Mouse (Mus musculus) midbrain, embryonic 11.5 days (tissue): ENCODE measurements at regions not wholly inside any gene's neighbourhood (a gene's known extent, or its start where the extent isn't known, plus 50 kb on each side); places are given as distances from the start of the nearest gene placed in this dataset.
A peak's percentile ranks its signal among the peaks of the same experiment; 100 is the strongest.

ENCODE experiments used
- ATAC-seq: fragments of 200-750 bp; cut with Nextera tagmentation; 2 replicates; pipeline ENCODE4 v1.8.0; 2017; ENCODE audit warnings: moderate TSS enrichment, moderate library complexity; ENCODE audit not compliant: low FRiP score
- DNase-seq: peaks from one replicate; pipeline ENCODE4 v3.0.0; 2015; ENCODE audit warnings: low spot score; ENCODE audit errors: missing footprints
- H3K27ac ChIP-seq: fragments of 300-500 bp; sonication (generic); 2 replicates; pipeline ENCODE4 v1.5.1; 2014; ENCODE audit warnings: low read depth, low read length
- H3K27me3 ChIP-seq: fragments of 300-500 bp; sonication (generic); 2 replicates; pipeline ENCODE4 v1.6.1; 2014; ENCODE audit warnings: mild to moderate bottlenecking, low read length, moderate library complexity, mixed read lengths; ENCODE audit not compliant: control insufficient read depth, insufficient read depth
- H3K36me3 ChIP-seq: fragments of 300-500 bp; sonication (generic); 2 replicates; pipeline ENCODE4 v1.6.1; 2014; ENCODE audit warnings: mild to moderate bottlenecking, low read length, moderate library complexity, mixed read lengths; ENCODE audit not compliant: control insufficient read depth, insufficient read depth
- H3K4me1 ChIP-seq: fragments of 300-500 bp; sonication (generic); 2 replicates; pipeline ENCODE4 v1.6.1; 2014; ENCODE audit warnings: low read length; ENCODE audit not compliant: control insufficient read depth, insufficient read depth
- H3K4me2 ChIP-seq: fragments of 300-500 bp; sonication (generic); 2 replicates; pipeline ENCODE4 v1.6.1; 2014; ENCODE audit warnings: mild to moderate bottlenecking, moderate library complexity
- H3K4me3 ChIP-seq: fragments of 300-500 bp; sonication (generic); 2 replicates; pipeline ENCODE4 v1.5.1; 2014; ENCODE audit warnings: low read depth, low read length
- H3K9ac ChIP-seq: fragments of 300-500 bp; sonication (generic); 2 replicates; pipeline ENCODE4 v1.6.1; 2014; ENCODE audit warnings: low read length
- H3K9me3 ChIP-seq: fragments of 300-500 bp; sonication (generic); 2 replicates; pipeline ENCODE4 v1.6.1; 2016; ENCODE audit warnings: low read length; ENCODE audit not compliant: control insufficient read depth
- WGBS: fragments of 180-500 bp; shearing (Covaris S2); extraction: QIAGEN DNeasy Blood & Tissue Kit; methylation state at CpG from one replicate; pipeline ENCODE4 v1.1.7; 2014; 5-methylcytosine and 5-hydroxymethylcytosine counted together

DNA sequence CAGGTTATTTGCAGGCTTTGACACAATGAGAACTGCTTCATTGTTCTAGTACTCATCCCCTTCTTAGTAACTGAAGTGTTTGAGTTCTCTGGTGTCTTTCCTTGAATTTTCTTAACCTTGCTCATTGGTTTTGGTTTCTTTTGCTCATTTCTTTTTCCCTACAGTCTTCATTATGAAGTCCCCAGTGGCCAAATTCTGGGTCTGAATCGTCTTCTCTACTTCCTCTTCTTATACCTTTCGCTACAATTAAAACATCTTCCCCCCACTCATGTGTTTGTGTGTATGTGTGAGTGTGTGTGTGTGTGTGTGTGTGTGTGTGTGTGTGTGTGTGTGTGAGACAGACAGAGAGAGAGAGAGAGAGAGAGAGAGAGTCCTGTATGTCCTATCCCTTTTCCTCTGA, 79.2 kb upstream of the Wls start:
- Histone ChIP-seq H3K9ac (no peak overlapping the region), H3K36me3 (no peaks in the 10 kb centered on the region), H3K27me3 (no peaks in the 10 kb centered on the region), H3K4me3 (no peak overlapping the region), H3K4me2 (no peak overlapping the region), H3K27ac (no peak overlapping the region), H3K9me3 (no peaks in the 10 kb centered on the region), H3K4me1 (no peaks in the 10 kb centered on the region)
- ATAC-seq = no peak
- WGBS = 91% methylated on average over 2 of the region's 2 CpGs
- DNase-seq = no peak

DNA sequence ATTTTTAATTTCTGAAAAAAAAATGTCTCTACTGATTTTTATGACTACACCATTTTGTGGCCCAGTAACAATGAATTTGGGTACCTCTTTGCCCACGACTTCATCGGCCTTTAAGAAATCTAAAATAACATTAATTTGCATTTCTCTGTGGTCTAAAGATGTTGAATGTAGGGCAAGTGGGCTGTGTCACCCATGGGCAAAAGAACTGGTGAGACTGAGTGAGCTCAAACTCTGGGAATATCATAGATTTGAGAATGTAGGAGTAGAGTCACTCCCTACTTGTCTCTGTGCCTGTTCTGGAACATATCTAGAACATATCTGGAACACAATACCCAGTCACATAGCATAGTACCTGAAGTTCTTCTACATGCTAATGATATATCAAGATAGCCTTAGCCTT, 78.5 kb upstream of the Wls start:
- 90% methylated on average over 2 of the region's 2 CpGs for WGBS
- Histone ChIP-seq H3K27ac (no peak overlapping the region), H3K27me3 (no peaks in the 10 kb centered on the region), H3K9me3 (no peaks in the 10 kb centered on the region), H3K9ac (no peak overlapping the region), H3K4me1 (no peaks in the 10 kb centered on the region), H3K4me2 (no peak overlapping the region), H3K36me3 (no peaks in the 10 kb centered on the region), H3K4me3 (no peak overlapping the region)
- DNase-seq (no peak), ATAC-seq (no peak)

- H3K4me2 ChIP-seq = no peak overlapping the region
- no peaks in the 10 kb centered on the region for H3K9me3 ChIP-seq
- whole genome bisulfite sequencing = 3% methylated on average over 13 of the region's 13 CpGs
- no peak overlapping the region for H3K4me3 ChIP-seq
- DNase-seq = peak; percentile 97
- H3K4me1 ChIP-seq = peaks cover 8% of the 10 kb centered on the region
- H3K9ac ChIP-seq = no peak overlapping the region
- no peaks in the 10 kb centered on the region for H3K27me3 ChIP-seq
- no peaks in the 10 kb centered on the region for H3K36me3 ChIP-seq
- peak overlapping the region; percentile 30; the same call in 1 of the 2 replicates for H3K27ac ChIP-seq
- ATAC-seq = peak; percentile 89
Observed at GRCm38 (mm10) chr3:159782222-159782844, 57.1 kb upstream of the Wls start.

- 41% methylated on average over 9 of the region's 9 CpGs for WGBS
- H3K4me2 ChIP-seq = no peak overlapping the region
- ATAC-seq (peak; percentile 60), DNase-seq (no peak)
- H3K36me3 ChIP-seq = no peaks in the 10 kb centered on the region
- H3K9ac ChIP-seq = no peak overlapping the region
- H3K4me1 ChIP-seq = no peaks in the 10 kb centered on the region; the same call in 1 of the 2 replicates
- H3K9me3 ChIP-seq = no peaks in the 10 kb centered on the region
- no peak overlapping the region for H3K27ac ChIP-seq
- no peak overlapping the region for H3K4me3 ChIP-seq
- no peaks in the 10 kb centered on the region for H3K27me3 ChIP-seq
Observed at GRCm38 (mm10) chr3:159787776-159788175, 51.7 kb upstream of the Wls start.
